Mouse (Mus musculus) midbrain, embryonic 11.5 days (tissue): ENCODE data around the gene Gm9376. TPM values are rescaled to one million over a fixed set of nuclear protein-coding genes. Genes with fewer than 3 reads are reported as not detected.

Experiments
- ATAC-seq: fragments of 200-750 bp; cut with Nextera tagmentation; 2 replicates; pipeline ENCODE4 v1.8.0; 2017; ENCODE audit warnings: moderate TSS enrichment, moderate library complexity; ENCODE audit not compliant: low FRiP score
- DNase-seq: peaks from one replicate; pipeline ENCODE4 v3.0.0; 2015; ENCODE audit warnings: low spot score; ENCODE audit errors: missing footprints
- H3K27ac ChIP-seq: fragments of 300-500 bp; sonication (generic); 2 replicates; pipeline ENCODE4 v1.5.1; 2014; ENCODE audit warnings: low read depth, low read length
- H3K27me3 ChIP-seq: fragments of 300-500 bp; sonication (generic); 2 replicates; pipeline ENCODE4 v1.6.1; 2014; ENCODE audit warnings: mild to moderate bottlenecking, low read length, moderate library complexity, mixed read lengths; ENCODE audit not compliant: control insufficient read depth, insufficient read depth
- H3K36me3 ChIP-seq: fragments of 300-500 bp; sonication (generic); 2 replicates; pipeline ENCODE4 v1.6.1; 2014; ENCODE audit warnings: mild to moderate bottlenecking, low read length, moderate library complexity, mixed read lengths; ENCODE audit not compliant: control insufficient read depth, insufficient read depth
- H3K4me1 ChIP-seq: fragments of 300-500 bp; sonication (generic); 2 replicates; pipeline ENCODE4 v1.6.1; 2014; ENCODE audit warnings: low read length; ENCODE audit not compliant: control insufficient read depth, insufficient read depth
- H3K4me2 ChIP-seq: fragments of 300-500 bp; sonication (generic); 2 replicates; pipeline ENCODE4 v1.6.1; 2014; ENCODE audit warnings: mild to moderate bottlenecking, moderate library complexity
- H3K4me3 ChIP-seq: fragments of 300-500 bp; sonication (generic); 2 replicates; pipeline ENCODE4 v1.5.1; 2014; ENCODE audit warnings: low read depth, low read length
- H3K9ac ChIP-seq: fragments of 300-500 bp; sonication (generic); 2 replicates; pipeline ENCODE4 v1.6.1; 2014; ENCODE audit warnings: low read length
- H3K9me3 ChIP-seq: fragments of 300-500 bp; sonication (generic); 2 replicates; pipeline ENCODE4 v1.6.1; 2016; ENCODE audit warnings: low read length; ENCODE audit not compliant: control insufficient read depth
- WGBS: fragments of 180-500 bp; shearing (Covaris S2); extraction: QIAGEN DNeasy Blood & Tissue Kit; methylation state at CpG from one replicate; pipeline ENCODE4 v1.1.7; 2014; 5-methylcytosine and 5-hydroxymethylcytosine counted together
- polyA plus RNA-seq: library from polyadenylated mRNA; unstranded; fragments of >200 nt; fragmentation: Nextera tagmentation; extraction: Ambion mirVana; gene quantifications from 2 replicates; pipeline ENCODE4 v1.2.1, GENCODE M21; 2014

Gm9376 gene
- polyA plus RNA-seq, 1 experiment from 2014 or later: not detected

- Histone ChIP-seq H3K36me3 (no peaks in the 10 kb centered on the region), H3K4me1 (peaks cover 9% of the 10 kb centered on the region), H3K27ac (peak overlapping the region; percentile 94), H3K9ac (peak overlapping the region; percentile 98), H3K4me3 (peak overlapping the region; percentile 71), H3K9me3 (no peaks in the 10 kb centered on the region), H3K4me2 (peak overlapping the region; percentile 71), H3K27me3 (peaks cover 7% of the 10 kb centered on the region)
- ATAC-seq (no peak), DNase-seq (peak; percentile 97)
- WGBS: 0% methylated on average over 61 of the region's 62 CpGs
Observed at GRCm38 (mm10) chr14:118235361-118235972, 31.3 kb upstream of the Gm9376 start.

GRCm38 (mm10) chr14:118235973-118236885 is 30.5 kb upstream of the Gm9376 start:
- Histone ChIP-seq H3K27me3 (peaks cover 7% of the 10 kb centered on the region), H3K9me3 (no peaks in the 10 kb centered on the region), H3K4me2 (peak overlapping the region; percentile 71), H3K4me1 (peaks cover 9% of the 10 kb centered on the region), H3K9ac (peak overlapping the region; percentile 98), H3K27ac (peak overlapping the region; percentile 94), H3K4me3 (peak overlapping the region; percentile 71), H3K36me3 (no peaks in the 10 kb centered on the region)
- peak; percentile 98 for DNase-seq
- peak; percentile 62 for ATAC-seq
- under 1% methylated on average over 73 of the region's 73 CpGs for WGBS

- H3K4me1 ChIP-seq: peaks cover 5% of the 10 kb centered on the region
- peak within 1 kb of the TSS; percentile 94 for H3K27ac ChIP-seq
- ATAC-seq (peak; percentile 83), DNase-seq (peak; percentile 97)
- under 1% methylated on average over 34 of the region's 34 CpGs for WGBS
- H3K4me2 ChIP-seq: peak within 1 kb of the TSS; percentile 71
- H3K4me3 ChIP-seq: peak within 1 kb of the TSS; percentile 71
- no peaks in the 10 kb centered on the region for H3K36me3 ChIP-seq
- no peaks in the 10 kb centered on the region for H3K9me3 ChIP-seq
- H3K27me3 ChIP-seq: peaks cover 7% of the 10 kb centered on the region
- H3K9ac ChIP-seq: peak within 1 kb of the TSS; percentile 98
Observed at GRCm38 (mm10) chr14:118236886-118237289, 29.9 kb upstream of the Gm9376 start, which contains the start of gene Sox21. TSS of gene Sox21 (minus strand) at chr14:118237030.

- Histone ChIP-seq H3K36me3 (no peaks in the 10 kb centered on the region), H3K4me3 (peak overlapping the region; percentile 71), H3K27ac (no peak overlapping the region), H3K9ac (peak overlapping the region; percentile 98; the same call in 1 of the 2 replicates), H3K9me3 (no peaks in the 10 kb centered on the region), H3K4me2 (peak overlapping the region; percentile 71), H3K27me3 (peaks cover 7% of the 10 kb centered on the region), H3K4me1 (0 out of 2 replicates have a peak, but pooled peaks cover 2% of the 10 kb centered on the region)
- DNase-seq (peak; percentile 93), ATAC-seq (no peak)
- WGBS: 5% methylated on average over 6 of the region's 6 CpGs
Observed at GRCm38 (mm10) chr14:118237786-118238185, 29.0 kb upstream of the Gm9376 start.

GRCm38 (mm10) chr14:118239351-118239750 is 27.4 kb upstream of the Gm9376 start:
- H3K4me3 ChIP-seq: no peak overlapping the region
- WGBS: 11% methylated on average over 8 of the region's 8 CpGs
- peak overlapping the region; percentile 25; the same call in 1 of the 2 replicates for H3K4me2 ChIP-seq
- no peak overlapping the region for H3K9ac ChIP-seq
- H3K4me1 ChIP-seq: 0 out of 2 replicates have a peak, but pooled peaks cover 2% of the 10 kb centered on the region
- H3K36me3 ChIP-seq: no peaks in the 10 kb centered on the region
- H3K27me3 ChIP-seq: peaks cover 7% of the 10 kb centered on the region
- DNase-seq (no peak), ATAC-seq (no peak)
- peaks cover 10% of the 10 kb centered on the region; the same call in 1 of the 2 replicates for H3K9me3 ChIP-seq
- H3K27ac ChIP-seq: no peak overlapping the region

GRCm38 (mm10) chr14:118241416-118241815 is 25.3 kb upstream of the Gm9376 start:
- Histone ChIP-seq H3K36me3 (no peaks in the 10 kb centered on the region), H3K27me3 (peaks cover 3% of the 10 kb centered on the region), H3K9ac (no peak overlapping the region), H3K4me1 (0 out of 2 replicates have a peak, but pooled peaks cover 2% of the 10 kb centered on the region), H3K9me3 (peaks cover 10% of the 10 kb centered on the region; the same call in 1 of the 2 replicates), H3K4me3 (no peak overlapping the region), H3K27ac (no peak overlapping the region), H3K4me2 (no peak overlapping the region)
- DNase-seq: no peak
- 83% methylated on average over 2 of the region's 2 CpGs for WGBS
- ATAC-seq: no peak

- no peaks in the 10 kb centered on the region for H3K27me3 ChIP-seq
- H3K4me1 ChIP-seq: no peaks in the 10 kb centered on the region
- WGBS: 89% methylated on average over 6 of the region's 6 CpGs
- no peak overlapping the region for H3K4me2 ChIP-seq
- no peak overlapping the region for H3K9ac ChIP-seq
- DNase-seq: peak; percentile 10
- no peak overlapping the region for H3K27ac ChIP-seq
- H3K9me3 ChIP-seq: no peaks in the 10 kb centered on the region
- no peak overlapping the region for H3K4me3 ChIP-seq
- H3K36me3 ChIP-seq: no peaks in the 10 kb centered on the region
- ATAC-seq: no peak
Observed at GRCm38 (mm10) chr14:118253381-118253780, 13.4 kb upstream of the Gm9376 start.

- 85% methylated on average over 4 of the region's 4 CpGs for WGBS
- no peak for DNase-seq
- no peak overlapping the region for H3K4me2 ChIP-seq
- H3K27me3 ChIP-seq: no peaks in the 10 kb centered on the region
- no peak overlapping the region for H3K4me3 ChIP-seq
- no peaks in the 10 kb centered on the region for H3K4me1 ChIP-seq
- H3K9me3 ChIP-seq: no peaks in the 10 kb centered on the region
- ATAC-seq: no peak
- H3K36me3 ChIP-seq: no peaks in the 10 kb centered on the region
- no peak overlapping the region for H3K9ac ChIP-seq
- H3K27ac ChIP-seq: no peak overlapping the region
Observed at GRCm38 (mm10) chr14:118268849-118269248, 2.1 kb downstream of the Gm9376 start.
